Mouse (Mus musculus) ES-E14 (cell line): ENCODE measurements around the gene Fer1l5.

Source experiments
- CHD2 ChIP-seq: IDR thresholded peaks from 2 replicates; pipeline ENCODE4 v1.6.1; 2014; ENCODE audit warnings: mild to moderate bottlenecking, low read depth, low read length, inconsistent platforms
- HCFC1 ChIP-seq: IDR thresholded peaks from 2 replicates; pipeline ENCODE4 v1.6.1; 2012; ENCODE audit warnings: low read length, inconsistent platforms, borderline replicate concordance; ENCODE audit not compliant: insufficient read depth
- MAFK ChIP-seq: IDR thresholded peaks from 2 replicates; pipeline ENCODE4 v1.6.1; 2014; ENCODE audit warnings: mild to moderate bottlenecking, low read depth, low read length, inconsistent platforms; ENCODE audit not compliant: insufficient read depth
- ZC3H11A ChIP-seq: IDR thresholded peaks from 2 replicates; pipeline ENCODE4 v1.6.1; 2012; ENCODE audit warnings: low read depth, mild to moderate bottlenecking, inconsistent platforms, low read length, borderline replicate concordance
- ZNF384 ChIP-seq: IDR thresholded peaks from 2 replicates; pipeline ENCODE4 v1.6.1; 2012; ENCODE audit warnings: low read depth, low read length, inconsistent platforms

DNA sequence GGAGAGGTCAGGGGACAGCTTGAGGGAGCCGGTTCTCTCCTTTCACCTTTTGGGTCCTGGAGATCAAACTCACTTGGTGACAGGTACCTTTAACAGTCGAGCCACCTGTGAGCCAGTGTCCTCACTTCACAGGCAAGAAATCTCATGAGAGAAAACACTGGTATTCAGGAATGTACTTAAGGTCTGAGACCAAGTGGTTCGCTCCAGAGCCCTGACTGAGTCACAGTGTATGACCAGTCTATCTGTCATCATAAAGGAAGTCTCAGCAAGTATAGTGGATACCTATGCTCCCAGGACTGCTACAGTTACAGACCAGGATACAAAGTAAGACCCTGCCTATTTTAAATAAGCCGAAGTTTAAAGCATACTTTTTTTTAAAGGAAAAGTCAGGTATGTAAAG is 60.9 kb downstream of the Fer1l5 start:
- TF ChIP-seq MAFK (no peak), ZC3H11A (no peak), CHD2 (no peak), HCFC1 (no peak), ZNF384 (no peak)
